Mouse (Mus musculus): ENCODE data around the gene Pskh1.
A peak's percentile ranks its signal among the peaks of the same experiment; 100 is the strongest.

The Pskh1 gene

GRCm38 (mm10) chr8:105957813-105958212, 57.6 kb downstream of the Pskh1 start:
- no peak for DNase-seq (ENCODE audit: inconsistent ontology term)

- no peak for DNase-seq (ENCODE audit: inconsistent ontology term)
These were observed 59.1 kb downstream of the Pskh1 start for GRCm38 (mm10) chr8:105959350-105959749.

GRCm38 (mm10) chr8:105961101-105961500, 60.9 kb downstream of the Pskh1 start:
- DNase-seq (ENCODE audit: inconsistent ontology term): no peak

GRCm38 (mm10) chr8:105961536-105961935, 61.3 kb downstream of the Pskh1 start:
- DNase-seq (ENCODE audit: inconsistent ontology term): no peak

- DNase-seq (ENCODE audit: inconsistent ontology term): no peak
These were observed 64.4 kb downstream of the Pskh1 start for GRCm38 (mm10) chr8:105964506-105965265.

GRCm38 (mm10) chr8:105965266-105965904, 65.1 kb downstream of the Pskh1 start:
- peak; percentile 80 for DNase-seq (ENCODE audit: inconsistent ontology term)

GRCm38 (mm10) chr8:105965905-105966341, 65.7 kb downstream of the Pskh1 start, which contains the start of gene Slc12a4:
TSS of gene Slc12a4 (minus strand) at chr8:105966097.
- DNase-seq (ENCODE audit: inconsistent ontology term): peak; percentile 95

GRCm38 (mm10) chr8:105966692-105967311, 66.6 kb downstream of the Pskh1 start:
- peak; percentile 31 for DNase-seq (ENCODE audit: inconsistent ontology term)

GRCm38 (mm10) chr8:105969367-105969766, 69.1 kb downstream of the Pskh1 start:
- no peak for DNase-seq (ENCODE audit: inconsistent ontology term)

- DNase-seq (ENCODE audit: inconsistent ontology term): no peak
These were observed 70.9 kb downstream of the Pskh1 start for GRCm38 (mm10) chr8:105971019-105971720.

- no peak for DNase-seq (ENCODE audit: inconsistent ontology term)
These were observed 75.1 kb downstream of the Pskh1 start for GRCm38 (mm10) chr8:105975363-105975762.

GRCm38 (mm10) chr8:105979325-105979724, 79.1 kb downstream of the Pskh1 start, which contains the start of gene Dpep3:
TSS of gene Dpep3 (minus strand) at chr8:105979429.
- DNase-seq (ENCODE audit: inconsistent ontology term): no peak

- no peak for DNase-seq (ENCODE audit: inconsistent ontology term)
These were observed 80.9 kb downstream of the Pskh1 start for GRCm38 (mm10) chr8:105981146-105981545.
